Mouse (Mus musculus) gonadal fat pad, adult 2 months (tissue): Measurements from ENCODE around the gene Orm1. TPM values are rescaled to one million over a fixed set of nuclear protein-coding genes. Genes with fewer than 3 reads are reported as not detected.

Experiments used
- polyA plus RNA-seq: library from polyadenylated mRNA; depleted of rRNA; stranded (reverse); fragments of >200 nt; gene quantifications from 2 replicates; pipeline ENCODE4 v1.2.3, GENCODE M21; 2012; rRNA removed

Gene Orm1
- polyA plus RNA-seq, 1 experiment = 228 TPM

Other genes with a start within 250 kb of the Orm1 start
- 0.14 and 1.6 TPM in 2 replicates for gene Ambp, start 189.8 kb upstream of the Orm1 start, polyA plus RNA-seq
- 1.4 and 1.9 TPM in 2 replicates for gene Kif12, start 172.4 kb upstream of the Orm1 start, polyA plus RNA-seq
- 6.7 and 7.3 TPM in 2 replicates for gene Col27a1, start 130.6 kb upstream of the Orm1 start, polyA plus RNA-seq
- gene Orm3, start 11.6 kb downstream of the Orm1 start, polyA plus RNA-seq = 1.2 and 1.5 TPM in 2 replicates
- 0.84 and 2.9 TPM in 2 replicates for gene Orm2, start 17.9 kb downstream of the Orm1 start, polyA plus RNA-seq
- gene Akna, start 58.8 kb downstream of the Orm1 start, polyA plus RNA-seq = 4.0 and 5.2 TPM in 2 replicates
- gene Whrn, start 151.4 kb downstream of the Orm1 start, polyA plus RNA-seq = 12.9 and 19.2 TPM in 2 replicates
- gene Atp6v1g1, start 200.2 kb downstream of the Orm1 start, polyA plus RNA-seq = 90.6 and 126 TPM in 2 replicates
- 21.0 and 25.8 TPM in 2 replicates for gene Tmem268, start 214.2 kb downstream of the Orm1 start, polyA plus RNA-seq